Mouse (Mus musculus): ENCODE data around the gene Dedd2. TPM values are rescaled to one million over a fixed set of nuclear protein-coding genes. Genes with fewer than 3 reads are reported as not detected.

The Dedd2 gene
- polyA plus RNA-seq, 1 experiment from 2014 or later = 15.8 TPM

GRCm38 (mm10) chr7:25154648-25155047 lies 65.8 kb downstream of the Dedd2 start:
- 36% methylated on average over 4 of the region's 4 CpGs for whole genome bisulfite sequencing
- Histone ChIP-seq H3K27ac (ENCODE audit: low read depth, low read length) (no peak overlapping the region), H3K4me2 (replicated peaks; ENCODE audit: low read depth) (no peak overlapping the region), H3K9ac (ENCODE audit: low read depth, low read length) (no peak overlapping the region), H3K9me3 (ENCODE audit: control insufficient read depth) (no peaks in the 10 kb centered on the region), H3K4me1 (replicated peaks; ENCODE audit: control insufficient read depth, insufficient read depth, low read length) (no peaks in the 10 kb centered on the region; the same call in 1 of the 2 replicates), H3K27me3 (replicated peaks; ENCODE audit: control insufficient read depth, insufficient read depth, low read length) (peaks cover 6% of the 10 kb centered on the region), H3K4me3 (ENCODE audit: low read depth, low read length) (no peak overlapping the region), H3K36me3 (ENCODE audit: control insufficient read depth, insufficient read depth) (no peaks in the 10 kb centered on the region)
- TF ChIP-seq CTCF (IDR thresholded peaks at IDR 0.05; ENCODE audit: low read depth) = no peak
- ATAC-seq = no peak

DNA sequence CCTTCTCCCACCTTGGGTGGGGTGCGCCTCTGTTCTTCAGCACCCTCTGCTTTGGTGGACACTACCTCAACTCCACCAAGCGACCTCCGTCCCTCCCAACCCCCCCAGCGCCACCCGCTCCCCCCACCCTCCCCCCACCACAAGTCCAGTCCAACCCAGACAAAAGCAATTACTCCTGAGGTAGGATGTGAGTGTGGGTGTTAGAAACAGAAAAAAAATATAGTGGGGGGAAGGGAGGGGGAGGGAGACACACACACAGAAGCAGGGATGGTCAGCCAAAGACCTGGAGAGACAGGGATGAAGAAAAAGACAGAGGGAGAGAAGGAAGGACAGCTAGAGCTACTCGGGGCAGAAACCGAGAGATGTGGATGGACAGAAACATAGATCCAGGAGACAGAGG lies 66.6 kb downstream of the Dedd2 start:
- H3K9ac ChIP-seq (ENCODE audit: low read depth, low read length) = no peak overlapping the region
- no peak overlapping the region for H3K4me2 ChIP-seq (replicated peaks; ENCODE audit: low read depth)
- WGBS = 32% methylated on average over 7 of the region's 7 CpGs
- TF ChIP-seq CTCF (IDR thresholded peaks at IDR 0.05; ENCODE audit: low read depth) = no peak
- H3K9me3 ChIP-seq (ENCODE audit: control insufficient read depth) = no peaks in the 10 kb centered on the region
- no peak for ATAC-seq
- H3K4me3 ChIP-seq (ENCODE audit: low read depth, low read length) = no peak overlapping the region
- H3K36me3 ChIP-seq (ENCODE audit: control insufficient read depth, insufficient read depth) = no peaks in the 10 kb centered on the region
- no peaks in the 10 kb centered on the region; the same call in 1 of the 2 replicates for H3K4me1 ChIP-seq (replicated peaks; ENCODE audit: control insufficient read depth, insufficient read depth, low read length)
- peaks cover 7% of the 10 kb centered on the region for H3K27me3 ChIP-seq (replicated peaks; ENCODE audit: control insufficient read depth, insufficient read depth, low read length)
- H3K27ac ChIP-seq (ENCODE audit: low read depth, low read length) = no peak overlapping the region

DNA sequence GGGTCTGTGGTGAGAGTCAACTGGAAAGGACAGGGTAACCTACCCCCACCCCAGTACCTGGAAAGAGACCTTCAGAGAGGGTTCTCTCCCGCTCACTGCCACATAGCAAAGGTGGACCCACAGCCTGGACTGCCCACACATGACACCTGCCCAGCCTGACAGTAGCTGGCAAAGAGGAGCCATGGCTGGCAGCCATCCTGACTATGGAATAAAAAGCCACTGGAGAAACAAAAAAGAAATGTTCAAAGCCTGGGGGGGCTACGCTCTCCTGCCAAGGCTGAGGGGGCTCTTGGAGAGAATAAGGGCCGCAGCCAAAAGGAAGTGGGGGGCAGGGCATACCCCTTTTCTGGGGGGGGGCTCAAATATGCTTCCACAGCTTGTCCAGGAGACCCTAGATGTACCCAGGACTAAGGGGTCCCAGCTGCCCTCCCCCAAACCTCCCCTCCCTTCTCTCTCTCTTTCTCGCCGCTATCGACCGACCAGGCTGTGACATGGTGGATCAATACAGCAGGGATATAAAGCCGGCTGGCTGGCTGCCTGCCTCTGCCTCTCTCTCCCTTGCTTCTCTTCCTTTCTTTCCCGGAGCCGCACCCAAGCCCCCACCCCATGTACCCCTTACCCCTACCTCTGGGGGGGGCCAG lies 68.4 kb downstream of the Dedd2 start:
- Histone ChIP-seq H3K36me3 (ENCODE audit: control insufficient read depth, insufficient read depth) (no peaks in the 10 kb centered on the region), H3K4me1 (replicated peaks; ENCODE audit: control insufficient read depth, insufficient read depth, low read length) (no peaks in the 10 kb centered on the region; the same call in 1 of the 2 replicates), H3K9ac (ENCODE audit: low read depth, low read length) (no peak overlapping the region), H3K27ac (ENCODE audit: low read depth, low read length) (no peak overlapping the region), H3K27me3 (replicated peaks; ENCODE audit: control insufficient read depth, insufficient read depth, low read length) (peaks cover 7% of the 10 kb centered on the region), H3K4me3 (ENCODE audit: low read depth, low read length) (no peak overlapping the region), H3K4me2 (replicated peaks; ENCODE audit: low read depth) (no peak overlapping the region), H3K9me3 (ENCODE audit: control insufficient read depth) (no peaks in the 10 kb centered on the region)
- 38% methylated on average over 10 of the region's 10 CpGs for WGBS
- TF ChIP-seq CTCF (IDR thresholded peaks at IDR 0.05; ENCODE audit: low read depth) = no peak
- ATAC-seq = no peak

- Histone ChIP-seq H3K9me3 (ENCODE audit: control insufficient read depth) (no peaks in the 10 kb centered on the region), H3K4me2 (replicated peaks; ENCODE audit: low read depth) (no peak overlapping the region)
Observed at GRCm38 (mm10) chr7:25151009-25151408, 69.4 kb downstream of the Dedd2 start.

GRCm38 (mm10) chr7:25150151-25150663 lies 70.2 kb downstream of the Dedd2 start:
- Histone ChIP-seq H3K36me3 (ENCODE audit: control insufficient read depth, insufficient read depth) (no peaks in the 10 kb centered on the region), H3K9me3 (ENCODE audit: control insufficient read depth) (no peaks in the 10 kb centered on the region), H3K9ac (ENCODE audit: low read depth, low read length) (no peak overlapping the region), H3K4me3 (ENCODE audit: low read depth, low read length) (no peak overlapping the region), H3K4me2 (replicated peaks; ENCODE audit: low read depth) (no peak overlapping the region), H3K27me3 (replicated peaks; ENCODE audit: control insufficient read depth, insufficient read depth, low read length) (peaks cover 7% of the 10 kb centered on the region), H3K27ac (ENCODE audit: low read depth, low read length) (no peak overlapping the region), H3K4me1 (replicated peaks; ENCODE audit: control insufficient read depth, insufficient read depth, low read length) (no peaks in the 10 kb centered on the region; the same call in 1 of the 2 replicates)
- TF ChIP-seq CTCF (IDR thresholded peaks at IDR 0.05; ENCODE audit: low read depth) = no peak
- ATAC-seq = no peak
- under 1% methylated on average over 10 of the region's 18 CpGs for WGBS

More at GRCm38 (mm10) chr7:25151009-25151408, 69.4 kb downstream of the Dedd2 start:
- 4% methylated on average over 5 of the region's 7 CpGs for WGBS
- no peak overlapping the region for H3K9ac ChIP-seq (ENCODE audit: low read depth, low read length)
- TF ChIP-seq CTCF (IDR thresholded peaks at IDR 0.05; ENCODE audit: low read depth) = no peak
- no peaks in the 10 kb centered on the region for H3K36me3 ChIP-seq (ENCODE audit: control insufficient read depth, insufficient read depth)
- H3K4me1 ChIP-seq (replicated peaks; ENCODE audit: control insufficient read depth, insufficient read depth, low read length) = no peaks in the 10 kb centered on the region; the same call in 1 of the 2 replicates
- H3K27ac ChIP-seq (ENCODE audit: low read depth, low read length) = no peak overlapping the region
- H3K27me3 ChIP-seq (replicated peaks; ENCODE audit: control insufficient read depth, insufficient read depth, low read length) = peaks cover 7% of the 10 kb centered on the region
- ATAC-seq = no peak
- no peak overlapping the region for H3K4me3 ChIP-seq (ENCODE audit: low read depth, low read length)

Small RNA genes lying within 50 kb of the gene (microRNA-seq; reads per million reads assigned to microRNA genes)
- not detected for gene Mir7048

Other genes starting within 250 kb of the Dedd2 start
- gene Rabac1, start 247.9 kb downstream of the Dedd2 start, polyA plus RNA-seq (2015; fragmentation: Nextera tagmentation; extraction: Ambion mirVana) = 127 and 129 TPM in 2 replicates
- gene Atp1a3, start 214.7 kb downstream of the Dedd2 start, polyA plus RNA-seq (2015; fragmentation: Nextera tagmentation; extraction: Ambion mirVana) = 3.4 and 3.6 TPM in 2 replicates
- 1.3 TPM in 2 replicates for gene Grik5, start 148.3 kb downstream of the Dedd2 start, polyA plus RNA-seq (2015; fragmentation: Nextera tagmentation; extraction: Ambion mirVana)
- gene Zfp574, start 148.0 kb downstream of the Dedd2 start, polyA plus RNA-seq (2015; fragmentation: Nextera tagmentation; extraction: Ambion mirVana) = 11.6 and 12.1 TPM in 2 replicates
- gene Pou2f2, start 40.9 kb downstream of the Dedd2 start, polyA plus RNA-seq (2015; fragmentation: Nextera tagmentation; extraction: Ambion mirVana) = 0.53 and 0.72 TPM in 2 replicates
- gene Zfp526, start 810 bp upstream of the Dedd2 start, polyA plus RNA-seq (2015; fragmentation: Nextera tagmentation; extraction: Ambion mirVana) = 1.1 and 1.3 TPM in 2 replicates
- gene Gsk3a, start 17.2 kb upstream of the Dedd2 start, polyA plus RNA-seq (2015; fragmentation: Nextera tagmentation; extraction: Ambion mirVana) = 8.8 and 9.7 TPM in 2 replicates
- 7.8 and 8.4 TPM in 2 replicates for gene Erf, start 30.1 kb upstream of the Dedd2 start, polyA plus RNA-seq (2015; fragmentation: Nextera tagmentation; extraction: Ambion mirVana)
- gene Cic, start 47.1 kb upstream of the Dedd2 start, polyA plus RNA-seq (2015; fragmentation: Nextera tagmentation; extraction: Ambion mirVana) = 17.2 and 21.7 TPM in 2 replicates
- gene Pafah1b3, start 77.4 kb upstream of the Dedd2 start, polyA plus RNA-seq (2015; fragmentation: Nextera tagmentation; extraction: Ambion mirVana) = 87.6 and 91.9 TPM in 2 replicates
- 0.12 TPM in 1 of 2 replicates, not detected in the other for gene Prr19, start 80.8 kb upstream of the Dedd2 start, polyA plus RNA-seq (2015; fragmentation: Nextera tagmentation; extraction: Ambion mirVana)
- 0.69 and 0.92 TPM in 2 replicates for gene Tmem145, start 85.5 kb upstream of the Dedd2 start, polyA plus RNA-seq (2015; fragmentation: Nextera tagmentation; extraction: Ambion mirVana)
- 3.4 and 3.8 TPM in 2 replicates for gene Megf8, start 96.5 kb upstream of the Dedd2 start, polyA plus RNA-seq (2015; fragmentation: Nextera tagmentation; extraction: Ambion mirVana)
- gene Cnfn, start 149.1 kb upstream of the Dedd2 start, polyA plus RNA-seq (2015; fragmentation: Nextera tagmentation; extraction: Ambion mirVana) = 0.33 TPM in 1 of 2 replicates, not detected in the other
- 15.0 and 17.5 TPM in 2 replicates for gene Lipe, start 178.1 kb upstream of the Dedd2 start, polyA plus RNA-seq (2015; fragmentation: Nextera tagmentation; extraction: Ambion mirVana)
- 0.16 TPM in 1 of 2 replicates, not detected in the other for gene Cxcl17, start 192.3 kb upstream of the Dedd2 start, polyA plus RNA-seq (2015; fragmentation: Nextera tagmentation; extraction: Ambion mirVana)

Measured in intestine, postnatal 0 days (tissue).